Mouse (Mus musculus) hindbrain, embryonic 11.5 days (tissue): ENCODE results near the gene Plekhm3. TPM values are rescaled to one million over a fixed set of nuclear protein-coding genes. Genes with fewer than 3 reads are reported as not detected.

Experiments
- ATAC-seq: fragments of 200-750 bp; cut with Nextera tagmentation; 2 replicates; pipeline ENCODE4 v1.8.0; 2017; ENCODE audit warnings: mild to moderate bottlenecking, moderate TSS enrichment, moderate library complexity; ENCODE audit not compliant: low FRiP score
- DNase-seq: peaks from one replicate; pipeline ENCODE4 v3.0.0-alpha.2; 2015; ENCODE audit warnings: low spot score
- H3K27ac ChIP-seq: fragments of 300-500 bp; sonication (generic); 2 replicates; pipeline ENCODE4 v1.5.1; 2014; ENCODE audit warnings: mild to moderate bottlenecking, low read depth, low read length
- H3K27me3 ChIP-seq: fragments of 300-500 bp; sonication (generic); 2 replicates; pipeline ENCODE4 v1.6.1; 2014; ENCODE audit warnings: mild to moderate bottlenecking, low read length, moderate library complexity, mixed read lengths; ENCODE audit not compliant: control insufficient read depth, insufficient read depth
- H3K36me3 ChIP-seq: fragments of 300-500 bp; sonication (generic); 2 replicates; pipeline ENCODE4 v1.6.1; 2014; ENCODE audit warnings: mild to moderate bottlenecking, low read length, moderate library complexity, mixed read lengths; ENCODE audit not compliant: control insufficient read depth, insufficient read depth
- H3K4me1 ChIP-seq: fragments of 300-500 bp; sonication (generic); replicated peaks from 2 replicates; pipeline ENCODE4 v1.6.1; 2014; ENCODE audit warnings: low read length, mixed read lengths; ENCODE audit not compliant: control insufficient read depth, insufficient read depth
- H3K4me2 ChIP-seq: fragments of 300-500 bp; sonication (generic); replicated peaks from 2 replicates; pipeline ENCODE4 v1.6.1; 2014; ENCODE audit warnings: mild to moderate bottlenecking, low read depth, low read length
- H3K4me3 ChIP-seq: fragments of 300-500 bp; sonication (generic); 2 replicates; pipeline ENCODE4 v1.5.1; 2014; ENCODE audit warnings: low read depth, low read length
- H3K9ac ChIP-seq: fragments of 300-500 bp; sonication (generic); 2 replicates; pipeline ENCODE4 v1.6.1; 2014; ENCODE audit warnings: low read depth, low read length
- H3K9me3 ChIP-seq: fragments of 300-500 bp; sonication (generic); 2 replicates; pipeline ENCODE4 v1.6.1; 2016; ENCODE audit warnings: low read length; ENCODE audit not compliant: control insufficient read depth
- WGBS: fragments of 180-500 bp; shearing (Covaris S2); extraction: QIAGEN DNeasy Blood & Tissue Kit; methylation state at CpG from one replicate; pipeline ENCODE4 v1.1.7; 2014; 5-methylcytosine and 5-hydroxymethylcytosine counted together
- polyA plus RNA-seq: library from polyadenylated mRNA; unstranded; fragments of >200 nt; fragmentation: Nextera tagmentation; extraction: Ambion mirVana; gene quantifications from 2 replicates; pipeline ENCODE4 v1.2.1, GENCODE M21; 2014

Gene Plekhm3
- polyA plus RNA-seq, 1 experiment from 2014 or later, result 9.6 TPM

- no peak overlapping the region for H3K4me3 ChIP-seq
Measured at GRCm38 (mm10) chr1:64843900-64844616, 112.6 kb downstream of the Plekhm3 start.

GRCm38 (mm10) chr1:64840930-64841329, 115.7 kb downstream of the Plekhm3 start:
- no peak for ATAC-seq
- no peak for DNase-seq
- Histone ChIP-seq H3K4me2 (no peak overlapping the region), H3K9ac (no peak overlapping the region), H3K36me3 (no peaks in the 10 kb centered on the region), H3K4me1 (no peaks in the 10 kb centered on the region), H3K4me3 (no peak overlapping the region), H3K27me3 (no peaks in the 10 kb centered on the region), H3K9me3 (no peaks in the 10 kb centered on the region), H3K27ac (no peak overlapping the region)
- 57% methylated on average over 1 of the region's 1 CpGs for WGBS

More at GRCm38 (mm10) chr1:64843900-64844616, 112.6 kb downstream of the Plekhm3 start:
- DNase-seq, result no peak
- Histone ChIP-seq H3K4me2 (no peak overlapping the region), H3K9me3 (no peaks in the 10 kb centered on the region), H3K36me3 (no peaks in the 10 kb centered on the region), H3K9ac (no peak overlapping the region), H3K4me1 (no peaks in the 10 kb centered on the region), H3K27ac (no peak overlapping the region), H3K27me3 (no peaks in the 10 kb centered on the region)
- 88% methylated on average over 3 of the region's 3 CpGs for WGBS
- ATAC-seq, result no peak

- ATAC-seq, result no peak
- H3K9me3 ChIP-seq, result no peaks in the 10 kb centered on the region
- H3K27ac ChIP-seq, result no peak overlapping the region
- H3K4me1 ChIP-seq, result no peaks in the 10 kb centered on the region
- H3K27me3 ChIP-seq, result no peaks in the 10 kb centered on the region
- no peak overlapping the region for H3K4me2 ChIP-seq
- no peaks in the 10 kb centered on the region for H3K36me3 ChIP-seq
- WGBS, result 90% methylated on average over 5 of the region's 5 CpGs
- DNase-seq, result no peak
- H3K4me3 ChIP-seq, result no peak overlapping the region
- no peak overlapping the region for H3K9ac ChIP-seq
Measured at GRCm38 (mm10) chr1:64836584-64836983, 120.0 kb downstream of the Plekhm3 start.

DNA sequence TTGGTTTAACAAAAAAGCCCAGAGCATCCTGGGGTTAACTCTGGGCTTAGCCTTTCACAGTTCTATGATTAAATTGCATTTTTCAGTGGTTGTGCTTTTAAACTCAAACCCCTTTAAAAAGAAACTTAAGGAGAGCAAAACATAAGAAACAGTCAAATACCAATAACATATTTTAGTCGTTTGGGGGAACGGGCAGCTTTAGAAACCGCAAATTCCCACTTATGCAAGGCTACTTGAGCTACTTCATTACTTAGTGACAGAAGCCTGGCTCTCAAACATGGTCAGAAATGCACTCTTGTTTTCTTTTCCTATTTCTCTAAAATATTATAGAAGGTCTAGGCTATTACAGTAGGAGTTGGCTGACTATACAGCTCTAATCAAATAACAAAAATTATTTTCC, 120.5 kb downstream of the Plekhm3 start:
- Histone ChIP-seq H3K36me3 (no peaks in the 10 kb centered on the region), H3K4me1 (no peaks in the 10 kb centered on the region), H3K27me3 (no peaks in the 10 kb centered on the region), H3K27ac (no peak overlapping the region), H3K9ac (no peak overlapping the region), H3K4me2 (no peak overlapping the region), H3K9me3 (no peaks in the 10 kb centered on the region), H3K4me3 (no peak overlapping the region)
- no peak for ATAC-seq
- WGBS, result 78% methylated on average over 3 of the region's 3 CpGs
- no peak for DNase-seq

- ATAC-seq, result no peak
Measured at GRCm38 (mm10) chr1:64831552-64831951, 125.1 kb downstream of the Plekhm3 start.

DNA sequence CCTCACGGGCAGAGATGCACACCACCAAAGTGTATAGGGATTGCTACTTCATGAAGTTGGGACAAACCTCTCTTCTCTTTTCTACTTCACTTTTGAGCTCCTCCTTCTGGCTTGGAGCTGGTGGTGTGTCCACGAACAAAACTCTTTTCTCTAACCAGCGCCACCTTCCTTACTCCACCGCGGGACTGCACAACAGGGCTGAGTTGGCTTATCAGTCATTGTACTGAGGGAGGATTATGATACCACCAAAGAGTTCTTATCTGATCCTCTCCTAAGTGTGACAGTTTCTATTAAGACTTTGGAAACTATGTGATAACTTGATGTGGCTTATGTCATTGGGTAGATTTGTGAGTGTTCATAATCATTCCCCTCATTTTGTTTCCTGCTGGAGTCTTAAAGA, 129.2 kb downstream of the Plekhm3 start:
- H3K4me1 ChIP-seq, result no peaks in the 10 kb centered on the region
- H3K27me3 ChIP-seq, result no peaks in the 10 kb centered on the region
- WGBS, result 92% methylated on average over 5 of the region's 5 CpGs
- no peak for DNase-seq
- H3K4me3 ChIP-seq, result no peak overlapping the region
- H3K9me3 ChIP-seq, result no peaks in the 10 kb centered on the region
- no peak overlapping the region for H3K9ac ChIP-seq
- H3K36me3 ChIP-seq, result no peaks in the 10 kb centered on the region
- no peak overlapping the region for H3K27ac ChIP-seq
- no peak overlapping the region for H3K4me2 ChIP-seq
- no peak for ATAC-seq

More at GRCm38 (mm10) chr1:64831552-64831951, 125.1 kb downstream of the Plekhm3 start:
- no peaks in the 10 kb centered on the region for H3K4me1 ChIP-seq
- H3K36me3 ChIP-seq, result no peaks in the 10 kb centered on the region
- H3K4me3 ChIP-seq, result no peak overlapping the region
- no peak overlapping the region for H3K9ac ChIP-seq
- H3K4me2 ChIP-seq, result no peak overlapping the region
- H3K9me3 ChIP-seq, result no peaks in the 10 kb centered on the region
- H3K27ac ChIP-seq, result no peak overlapping the region
- H3K27me3 ChIP-seq, result no peaks in the 10 kb centered on the region
- WGBS, result 77% methylated on average over 2 of the region's 2 CpGs
- no peak for DNase-seq

DNA sequence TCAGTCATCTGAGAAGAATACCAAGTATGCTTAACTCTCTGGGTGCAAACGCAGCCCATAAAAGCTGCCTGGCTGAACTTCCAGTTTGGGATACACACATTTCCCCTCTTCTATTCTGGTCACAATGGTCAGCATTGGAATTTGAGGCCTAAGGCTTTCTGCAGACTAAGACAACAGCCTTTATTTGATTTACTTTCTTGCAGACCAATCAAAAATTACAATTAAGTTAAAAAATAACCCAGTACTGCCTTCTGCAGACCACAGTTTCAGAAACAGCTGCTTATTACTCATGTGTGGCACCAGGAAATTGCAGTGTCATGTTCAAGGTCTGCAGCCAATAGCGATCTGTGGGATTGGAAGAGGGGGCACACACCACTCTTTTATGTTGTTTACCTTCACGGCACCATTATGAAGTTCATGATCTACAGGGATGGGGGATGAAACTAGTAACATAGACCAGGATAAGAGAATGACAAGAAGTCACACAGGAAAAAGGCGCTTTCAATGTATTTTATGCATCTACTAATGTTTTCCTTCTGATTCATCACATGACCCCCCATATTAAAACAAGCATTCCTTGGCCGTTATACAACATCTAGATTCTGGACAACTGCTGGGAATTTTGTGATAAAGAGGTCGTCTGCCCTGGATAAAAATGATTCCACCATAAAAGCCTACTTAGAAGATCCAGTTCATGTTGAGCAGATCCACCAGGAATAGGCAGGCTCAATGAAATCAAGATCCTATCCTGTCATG, 130.1 kb downstream of the Plekhm3 start:
- 85% methylated on average over 6 of the region's 6 CpGs for WGBS
- Histone ChIP-seq H3K4me2 (no peak overlapping the region), H3K27ac (no peak overlapping the region), H3K4me1 (no peaks in the 10 kb centered on the region), H3K9ac (no peak overlapping the region), H3K4me3 (no peak overlapping the region), H3K27me3 (no peaks in the 10 kb centered on the region), H3K36me3 (no peaks in the 10 kb centered on the region), H3K9me3 (no peaks in the 10 kb centered on the region)
- ATAC-seq, result no peak
- DNase-seq, result no peak

GRCm38 (mm10) chr1:64823564-64823963, 133.1 kb downstream of the Plekhm3 start:
- Histone ChIP-seq H3K36me3 (no peaks in the 10 kb centered on the region), H3K4me3 (no peak overlapping the region), H3K4me1 (no peaks in the 10 kb centered on the region), H3K9me3 (no peaks in the 10 kb centered on the region), H3K9ac (no peak overlapping the region), H3K27ac (no peak overlapping the region), H3K27me3 (no peaks in the 10 kb centered on the region), H3K4me2 (no peak overlapping the region)
- ATAC-seq, result no peak
- WGBS, result 78% methylated on average over 6 of the region's 6 CpGs
- no peak for DNase-seq

GRCm38 (mm10) chr1:64817709-64818108, 138.9 kb downstream of the Plekhm3 start:
- H3K4me3 ChIP-seq, result no peak overlapping the region
- H3K27me3 ChIP-seq, result no peaks in the 10 kb centered on the region
- ATAC-seq (no peak), DNase-seq (no peak)
- H3K36me3 ChIP-seq, result no peaks in the 10 kb centered on the region
- no peak overlapping the region for H3K4me2 ChIP-seq
- no peaks in the 10 kb centered on the region for H3K4me1 ChIP-seq
- no peaks in the 10 kb centered on the region for H3K9me3 ChIP-seq
- no peak overlapping the region for H3K27ac ChIP-seq
- WGBS, result 80% methylated on average over 5 of the region's 5 CpGs
- H3K9ac ChIP-seq, result no peak overlapping the region
